Mouse (Mus musculus) brown adipose tissue, adult 24 weeks (tissue): ENCODE data around the gene Stard9. TPM values are rescaled to one million over a fixed set of nuclear protein-coding genes. Genes with fewer than 3 reads are reported as not detected.

Source experiments
- H3K27ac ChIP-seq: fragments of 200-500 bp; replicated peaks from 2 replicates; pipeline ENCODE4 v1.5.1; 2012; ENCODE audit warnings: low read depth, mild to moderate bottlenecking, low read length
- H3K4me1 ChIP-seq: fragments of 200-500 bp; 2 replicates; pipeline ENCODE4 v1.6.1; 2012; ENCODE audit warnings: low read length, mixed read lengths; ENCODE audit not compliant: control insufficient read depth, insufficient read depth, insufficient read length
- H3K4me3 ChIP-seq: fragments of 200-500 bp; 2 replicates; pipeline ENCODE4 v1.5.1; 2012; ENCODE audit warnings: low read depth, mild to moderate bottlenecking, low read length, moderate library complexity; ENCODE audit not compliant: insufficient read depth
- polyA plus RNA-seq: library from polyadenylated mRNA; stranded (reverse); fragments of >200 nt; gene quantifications from 2 replicates; pipeline ENCODE4 v1.2.4, GENCODE M21; 2012; ENCODE audit not compliant: missing spikeins, insufficient read depth, insufficient read length

The Stard9 gene
- polyA plus RNA-seq, 1 experiment = 2.3 TPM

- H3K4me1 ChIP-seq = peaks cover 7% of the 10 kb centered on the region; the same call in 1 of the 2 replicates
- H3K4me3 ChIP-seq = no peak overlapping the region
- peak overlapping the region; percentile 36 for H3K27ac ChIP-seq
Observed at GRCm38 (mm10) chr2:120631521-120631920, 2.6 kb downstream of the Stard9 start.

- Histone ChIP-seq H3K4me1 (peaks cover 7% of the 10 kb centered on the region; the same call in 1 of the 2 replicates), H3K27ac (peak overlapping the region; percentile 79), H3K4me3 (no peak overlapping the region)
Observed at GRCm38 (mm10) chr2:120631957-120632356, 3.0 kb downstream of the Stard9 start.

- Histone ChIP-seq H3K4me1 (peaks cover 6% of the 10 kb centered on the region; the same call in 1 of the 2 replicates), H3K27ac (no peak overlapping the region), H3K4me3 (no peak overlapping the region)
Observed at GRCm38 (mm10) chr2:120640835-120641234, 11.9 kb downstream of the Stard9 start.

GRCm38 (mm10) chr2:120643836-120644235, 14.9 kb downstream of the Stard9 start:
- Histone ChIP-seq H3K4me1 (peaks cover 6% of the 10 kb centered on the region; the same call in 1 of the 2 replicates), H3K27ac (no peak overlapping the region), H3K4me3 (no peak overlapping the region)

- no peak overlapping the region for H3K27ac ChIP-seq
- peaks cover 11% of the 10 kb centered on the region for H3K4me1 ChIP-seq
- no peak overlapping the region for H3K4me3 ChIP-seq
Observed at GRCm38 (mm10) chr2:120646777-120647176, 17.9 kb downstream of the Stard9 start.

- Histone ChIP-seq H3K27ac (peak overlapping the region; percentile 60), H3K4me1 (peaks cover 11% of the 10 kb centered on the region), H3K4me3 (no peak overlapping the region)
Observed at GRCm38 (mm10) chr2:120652256-120652924, 23.5 kb downstream of the Stard9 start.

GRCm38 (mm10) chr2:120652925-120653284, 24.0 kb downstream of the Stard9 start:
- H3K27ac ChIP-seq = peak overlapping the region; percentile 60
- H3K4me3 ChIP-seq = no peak overlapping the region
- peaks cover 11% of the 10 kb centered on the region for H3K4me1 ChIP-seq

- no peak overlapping the region for H3K4me3 ChIP-seq
- H3K4me1 ChIP-seq = peaks cover 15% of the 10 kb centered on the region
- H3K27ac ChIP-seq = no peak overlapping the region
Observed at GRCm38 (mm10) chr2:120654693-120655092, 25.8 kb downstream of the Stard9 start.

- H3K27ac ChIP-seq = no peak overlapping the region
- peaks cover 20% of the 10 kb centered on the region for H3K4me1 ChIP-seq
- H3K4me3 ChIP-seq = no peak overlapping the region
Observed at GRCm38 (mm10) chr2:120655905-120656304, 27.0 kb downstream of the Stard9 start.

- Histone ChIP-seq H3K4me1 (peaks cover 18% of the 10 kb centered on the region), H3K4me3 (no peak overlapping the region), H3K27ac (no peak overlapping the region)
Observed at GRCm38 (mm10) chr2:120656711-120657110, 27.8 kb downstream of the Stard9 start.

- H3K4me3 ChIP-seq = no peak overlapping the region
- peaks cover 13% of the 10 kb centered on the region for H3K4me1 ChIP-seq
- no peak overlapping the region for H3K27ac ChIP-seq
Observed at GRCm38 (mm10) chr2:120658486-120658885, 29.6 kb downstream of the Stard9 start.

GRCm38 (mm10) chr2:120659318-120659717, 30.4 kb downstream of the Stard9 start:
- Histone ChIP-seq H3K4me3 (no peak overlapping the region), H3K4me1 (peaks cover 19% of the 10 kb centered on the region), H3K27ac (no peak overlapping the region)

GRCm38 (mm10) chr2:120660486-120661078, 31.7 kb downstream of the Stard9 start:
- Histone ChIP-seq H3K4me1 (peaks cover 19% of the 10 kb centered on the region), H3K27ac (0 out of 2 replicates have a peak overlapping the region, but pooled peaks have one; percentile 14), H3K4me3 (no peak overlapping the region)

- H3K4me3 ChIP-seq = no peak overlapping the region
- no peak overlapping the region for H3K27ac ChIP-seq
- H3K4me1 ChIP-seq = peaks cover 19% of the 10 kb centered on the region
Observed at GRCm38 (mm10) chr2:120662766-120663165, 33.8 kb downstream of the Stard9 start.

GRCm38 (mm10) chr2:120663491-120664154, 34.7 kb downstream of the Stard9 start:
- peak overlapping the region; percentile 76 for H3K27ac ChIP-seq
- H3K4me3 ChIP-seq = no peak overlapping the region
- peaks cover 19% of the 10 kb centered on the region for H3K4me1 ChIP-seq
